Mouse (Mus musculus) gastrocnemius, postnatal 10 days (tissue): ENCODE data around the gene Hist1h2bb. TPM values are rescaled to one million over a fixed set of nuclear protein-coding genes. Genes with fewer than 3 reads are reported as not detected.

Experiments used
- DNase-seq: peaks from one replicate; pipeline ENCODE4 v3.0.0; 2021; ENCODE audit warnings: mixed read lengths
- total RNA-seq, 2 experiments: library from RNA; stranded (reverse); gene quantifications; 2 replicates each; pipeline ENCODE4 v1.2.3; 2021

Hist1h2bb gene
- total RNA-seq, 2 experiments from 2014 or later: 106 to 125 TPM

DNA sequence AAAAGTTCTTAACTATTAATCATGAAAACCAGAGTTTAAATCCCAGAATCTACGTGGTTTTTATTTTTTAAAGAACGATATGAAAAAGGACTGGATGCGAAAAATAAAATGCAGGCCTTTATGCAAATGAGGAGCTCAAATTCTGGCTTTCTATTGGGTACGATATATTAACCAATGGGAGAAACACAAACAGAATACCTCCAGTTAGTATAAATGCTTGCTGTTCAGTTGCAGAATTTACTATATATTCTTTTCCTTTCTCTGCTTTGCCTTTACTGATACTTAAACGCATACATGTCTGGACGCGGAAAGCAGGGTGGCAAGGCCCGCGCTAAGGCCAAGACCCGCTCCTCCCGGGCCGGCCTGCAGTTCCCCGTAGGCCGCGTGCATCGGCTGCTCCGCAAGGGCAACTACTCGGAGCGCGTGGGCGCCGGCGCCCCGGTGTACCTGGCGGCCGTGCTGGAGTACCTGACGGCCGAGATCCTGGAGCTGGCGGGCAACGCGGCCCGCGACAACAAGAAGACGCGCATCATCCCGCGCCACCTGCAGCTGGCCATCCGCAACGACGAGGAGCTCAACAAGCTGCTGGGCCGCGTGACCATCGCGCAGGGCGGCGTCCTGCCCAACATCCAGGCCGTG lies 4.4 kb downstream of the Hist1h2bb start, which contains the start of gene Hist1h2ab:
Hist1h2ab (plus strand) TSS at position 288 of the 639 bp plus-strand sequence.
- DNase-seq: peak; percentile 39

DNA sequence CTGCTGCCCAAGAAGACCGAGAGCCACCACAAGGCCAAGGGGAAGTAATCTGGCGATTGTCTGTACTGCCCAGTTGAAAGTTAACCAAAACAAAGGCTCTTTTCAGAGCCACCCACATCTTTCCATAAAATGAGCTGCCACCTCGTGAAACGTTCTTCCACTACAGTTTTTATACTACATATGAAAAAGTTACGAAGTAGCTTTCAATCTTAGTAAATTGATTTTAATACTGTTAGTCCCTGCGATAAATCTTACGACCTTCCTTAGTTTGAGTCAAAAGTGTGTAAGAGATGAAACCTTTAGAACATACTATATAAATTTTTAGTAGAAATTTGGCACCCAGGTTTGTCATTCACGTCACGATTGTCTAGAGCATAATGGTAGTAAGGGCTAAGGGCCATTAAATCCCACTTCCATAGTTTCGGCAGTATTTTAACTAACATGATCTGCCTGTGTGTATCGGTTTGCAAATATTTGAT lies 5.0 kb downstream of the Hist1h2bb start:
- no peak for DNase-seq

DNA sequence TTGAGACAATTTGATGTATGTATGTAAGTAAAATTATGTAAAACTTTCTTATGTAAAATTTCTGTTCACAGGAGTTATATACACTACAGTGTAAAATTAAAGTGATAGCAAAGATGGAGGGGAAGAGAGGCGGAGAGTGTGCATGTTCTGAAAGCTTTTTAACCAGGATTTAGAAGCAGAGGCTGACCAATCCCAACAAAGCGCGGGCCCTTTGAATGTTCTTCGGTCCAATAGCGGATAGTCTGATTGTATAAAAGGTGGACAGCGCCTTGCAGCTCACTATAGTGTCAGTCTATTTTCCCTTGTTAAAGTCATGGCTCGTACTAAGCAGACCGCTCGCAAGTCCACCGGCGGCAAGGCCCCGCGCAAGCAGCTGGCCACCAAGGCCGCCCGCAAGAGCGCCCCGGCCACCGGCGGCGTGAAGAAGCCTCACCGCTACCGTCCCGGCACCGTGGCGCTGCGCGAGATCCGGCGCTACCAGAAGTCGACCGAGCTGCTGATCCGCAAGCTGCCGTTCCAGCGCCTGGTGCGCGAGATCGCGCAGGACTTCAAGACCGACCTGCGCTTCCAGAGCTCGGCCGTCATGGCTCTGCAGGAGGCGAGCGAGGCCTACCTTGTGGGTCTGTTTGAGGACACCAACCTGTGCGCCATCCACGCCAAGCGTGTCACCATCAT lies 5.7 kb downstream of the Hist1h2bb start, which contains the start of gene Hist1h3b:
Hist1h3b (plus strand) TSS at position 201 of the 675 bp plus-strand sequence.
- peak; percentile 82 for DNase-seq

DNA sequence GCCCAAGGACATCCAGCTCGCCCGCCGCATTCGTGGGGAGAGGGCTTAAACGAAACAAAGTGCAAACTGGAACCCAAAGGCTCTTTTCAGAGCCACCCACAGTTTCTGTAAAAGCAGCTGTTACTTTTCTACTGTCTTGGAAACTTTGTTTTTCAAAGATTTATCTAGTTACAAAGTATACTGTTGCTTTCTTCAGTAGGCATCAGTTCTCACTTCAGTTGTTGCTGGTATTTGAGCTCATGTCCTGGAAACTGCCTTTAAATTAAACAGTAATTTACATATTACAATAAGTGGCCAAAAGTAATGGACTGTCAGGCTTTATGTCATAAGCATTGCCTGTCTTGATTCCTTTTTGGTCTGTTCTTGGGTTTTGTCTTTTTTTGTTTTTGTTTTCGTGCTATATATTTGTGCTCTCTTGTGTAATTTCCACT lies 6.2 kb downstream of the Hist1h2bb start:
- DNase-seq: no peak

DNA sequence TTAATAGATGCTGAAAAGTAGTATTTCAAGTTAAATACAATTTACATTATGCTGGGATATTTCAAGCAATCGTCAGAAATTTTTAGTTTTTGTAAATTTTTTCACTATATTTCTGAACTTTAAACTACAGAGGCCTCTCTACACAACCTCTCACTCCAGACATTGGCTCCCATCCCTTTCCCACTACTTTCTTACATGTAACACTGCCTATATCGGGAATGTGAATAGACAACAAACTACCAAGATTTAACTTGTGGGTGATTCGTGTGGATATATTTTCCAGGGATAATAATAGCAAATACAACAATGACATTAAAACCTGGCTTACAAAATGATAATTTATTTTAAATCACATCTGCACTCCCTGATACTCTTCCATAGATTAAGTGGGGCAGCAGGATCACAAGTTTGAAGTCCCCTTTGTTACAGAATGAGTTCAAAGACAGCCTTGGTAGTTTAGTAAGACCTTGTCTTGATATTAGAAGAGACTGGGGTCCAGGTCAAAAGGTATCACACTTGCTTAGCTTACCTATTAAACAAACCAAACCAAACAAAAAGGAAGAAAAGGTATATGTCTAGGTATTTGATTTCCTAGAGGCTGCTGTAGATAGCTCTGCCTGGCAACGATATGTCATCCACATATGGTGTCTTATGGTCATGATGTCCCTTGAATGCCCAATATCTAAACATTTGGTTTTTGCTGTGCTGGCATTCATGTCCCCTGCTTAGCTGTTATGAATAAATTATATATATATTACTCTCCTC lies 7.0 kb downstream of the Hist1h2bb start:
- DNase-seq: no peak

DNA sequence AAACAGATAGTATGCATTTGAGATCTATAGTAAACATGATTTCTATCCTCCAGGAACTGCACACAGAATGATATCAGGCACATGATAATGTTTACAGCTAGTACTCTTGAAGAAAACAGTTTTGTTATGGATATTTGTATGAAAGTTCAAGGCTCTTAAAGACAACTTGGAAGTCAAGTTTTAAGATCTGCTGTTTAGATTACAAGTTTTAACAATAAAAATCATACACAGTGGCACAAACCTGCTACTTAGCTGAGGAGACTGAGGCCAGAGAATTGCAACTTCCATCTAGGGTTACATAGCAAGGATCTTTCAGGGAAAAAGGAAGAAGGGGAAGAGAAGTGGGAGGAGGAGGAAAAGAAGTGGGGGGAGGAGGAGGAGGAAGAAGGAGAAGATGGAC lies 8.5 kb downstream of the Hist1h2bb start:
- DNase-seq: no peak

DNA sequence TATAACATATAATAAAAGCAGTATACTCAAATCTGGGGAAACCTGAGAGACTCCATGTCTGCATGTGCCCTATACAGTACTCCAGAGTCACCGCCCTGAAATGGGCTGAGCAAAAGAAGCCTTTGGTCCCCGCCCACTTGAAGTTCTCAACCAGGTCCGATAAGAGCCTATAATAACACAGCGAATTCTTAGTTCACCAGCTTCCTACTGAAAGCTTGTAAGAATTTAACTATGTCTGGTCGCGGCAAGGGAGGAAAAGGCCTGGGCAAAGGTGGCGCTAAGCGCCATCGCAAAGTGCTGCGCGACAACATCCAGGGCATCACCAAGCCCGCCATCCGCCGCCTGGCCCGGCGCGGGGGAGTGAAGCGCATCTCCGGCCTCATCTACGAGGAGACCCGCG lies 10.3 kb downstream of the Hist1h2bb start, which contains the start of gene Hist1h4b:
Hist1h4b (plus strand) TSS at position 224 of the 400 bp plus-strand sequence.
- peak; percentile 51 for DNase-seq

DNA sequence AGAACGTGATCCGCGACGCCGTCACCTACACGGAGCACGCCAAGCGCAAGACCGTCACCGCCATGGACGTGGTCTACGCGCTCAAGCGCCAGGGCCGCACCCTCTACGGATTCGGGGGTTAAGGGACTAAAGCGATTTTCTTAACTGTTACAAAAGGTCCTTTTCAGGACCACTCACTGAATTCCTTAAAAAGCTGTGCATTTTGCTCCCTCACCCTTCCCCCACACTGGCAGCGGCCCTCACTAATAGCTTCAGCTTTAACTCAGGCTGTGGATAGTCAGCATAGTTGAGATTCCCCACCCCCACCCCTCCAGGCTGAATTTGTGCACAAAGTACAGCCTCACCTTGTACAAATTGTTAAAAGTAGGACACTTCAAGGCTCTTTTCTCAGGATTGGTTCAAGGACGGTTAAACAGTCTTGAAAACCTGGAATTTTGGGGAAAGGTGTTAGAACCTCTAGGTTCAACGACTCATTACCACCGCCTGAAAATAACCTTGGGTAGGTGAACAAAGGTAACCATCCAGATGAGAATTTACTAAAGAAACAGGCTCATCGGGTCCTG lies 10.8 kb downstream of the Hist1h2bb start:
- DNase-seq: no peak

DNA sequence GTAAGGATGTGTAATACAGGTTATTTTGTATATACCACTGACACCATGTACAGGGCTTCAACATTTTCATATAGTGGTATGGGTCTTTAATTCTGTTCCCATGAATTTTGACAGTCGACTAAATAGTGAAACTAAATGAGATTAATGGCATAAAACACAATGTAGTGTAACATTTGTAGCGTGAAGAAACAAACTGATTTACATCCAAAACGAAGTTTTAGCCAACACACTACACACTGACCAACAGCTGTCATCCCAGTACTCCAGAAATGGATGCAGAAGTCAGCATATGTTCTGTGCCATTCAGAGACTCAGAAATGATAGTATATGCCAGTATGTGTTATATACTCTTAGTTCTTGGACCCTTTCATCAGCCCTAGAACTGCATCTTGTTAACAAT lies 11.4 kb downstream of the Hist1h2bb start:
- no peak for DNase-seq

DNA sequence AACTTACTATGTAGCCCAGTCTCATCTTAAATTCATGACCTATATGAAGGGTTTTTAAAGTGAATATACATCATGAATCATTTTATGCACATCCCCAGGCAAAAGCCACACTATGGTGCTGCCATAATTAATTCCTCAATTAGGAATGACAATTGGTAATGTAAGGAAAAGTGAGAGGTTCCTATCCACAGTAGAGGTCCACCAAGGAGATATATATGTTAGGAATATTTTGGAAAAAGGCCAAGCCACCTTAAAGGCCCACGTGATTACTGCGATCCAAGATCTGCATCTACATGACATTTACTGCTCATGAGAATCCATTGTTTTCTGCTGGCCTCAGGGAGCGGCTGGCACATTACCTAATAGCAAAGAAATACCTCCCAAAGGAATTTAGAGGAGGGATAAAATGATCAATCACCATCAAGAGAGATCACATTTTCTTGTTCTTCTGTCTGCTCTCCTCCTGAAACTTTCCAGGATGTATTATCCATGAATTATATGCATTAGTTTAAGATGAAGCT lies 12.8 kb downstream of the Hist1h2bb start:
- no peak for DNase-seq

DNA sequence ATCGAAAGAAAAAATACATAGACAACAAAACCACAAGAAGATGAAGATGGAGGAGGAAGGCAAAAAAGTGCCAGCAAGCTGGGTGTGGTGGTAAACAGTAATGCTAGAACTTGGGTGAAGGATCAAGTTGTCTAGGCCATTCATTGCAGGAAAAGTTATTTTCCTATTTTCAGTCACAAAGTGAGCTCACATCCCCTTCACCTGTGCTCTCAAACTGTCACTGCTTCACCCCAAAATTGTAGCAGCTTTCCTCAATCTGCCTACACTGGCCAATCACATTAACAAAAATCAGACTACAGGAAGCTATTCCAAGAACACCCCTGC lies 13.3 kb downstream of the Hist1h2bb start:
- no peak for DNase-seq

DNA sequence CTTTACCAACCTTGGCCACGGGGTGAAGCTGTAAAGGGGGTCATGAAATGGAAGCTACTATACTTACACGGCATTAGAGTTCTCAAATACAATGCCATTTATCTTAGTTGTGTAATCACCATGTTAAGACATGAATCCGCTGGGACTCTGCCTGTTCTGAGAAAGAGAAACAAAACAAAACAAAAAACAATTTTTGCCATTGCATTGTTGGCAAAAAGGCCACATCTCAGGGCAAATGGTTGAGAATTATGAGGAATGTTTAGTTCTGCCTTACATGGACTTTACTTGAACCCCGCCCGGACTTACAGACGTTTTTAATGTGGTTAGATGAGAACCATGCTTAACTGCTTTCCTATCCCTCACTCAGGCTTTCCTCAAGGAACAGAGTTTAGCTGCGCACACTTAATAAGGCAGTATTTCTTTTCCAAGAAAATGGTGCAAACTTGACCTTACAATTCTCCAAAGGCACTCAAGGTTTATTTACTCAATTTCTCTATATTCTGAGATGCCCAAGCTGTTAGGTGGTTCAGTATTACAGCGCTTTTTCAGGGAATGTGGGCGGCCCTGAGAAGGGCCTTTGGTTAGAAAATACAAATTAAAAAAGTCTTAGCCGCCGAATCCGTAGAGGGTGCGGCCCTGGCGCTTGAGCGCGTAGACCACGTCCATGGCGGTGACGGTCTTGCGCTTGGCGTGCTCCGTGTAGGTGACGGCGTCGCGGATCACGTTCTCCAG lies 13.9 kb downstream of the Hist1h2bb start:
- no peak for DNase-seq

DNA sequence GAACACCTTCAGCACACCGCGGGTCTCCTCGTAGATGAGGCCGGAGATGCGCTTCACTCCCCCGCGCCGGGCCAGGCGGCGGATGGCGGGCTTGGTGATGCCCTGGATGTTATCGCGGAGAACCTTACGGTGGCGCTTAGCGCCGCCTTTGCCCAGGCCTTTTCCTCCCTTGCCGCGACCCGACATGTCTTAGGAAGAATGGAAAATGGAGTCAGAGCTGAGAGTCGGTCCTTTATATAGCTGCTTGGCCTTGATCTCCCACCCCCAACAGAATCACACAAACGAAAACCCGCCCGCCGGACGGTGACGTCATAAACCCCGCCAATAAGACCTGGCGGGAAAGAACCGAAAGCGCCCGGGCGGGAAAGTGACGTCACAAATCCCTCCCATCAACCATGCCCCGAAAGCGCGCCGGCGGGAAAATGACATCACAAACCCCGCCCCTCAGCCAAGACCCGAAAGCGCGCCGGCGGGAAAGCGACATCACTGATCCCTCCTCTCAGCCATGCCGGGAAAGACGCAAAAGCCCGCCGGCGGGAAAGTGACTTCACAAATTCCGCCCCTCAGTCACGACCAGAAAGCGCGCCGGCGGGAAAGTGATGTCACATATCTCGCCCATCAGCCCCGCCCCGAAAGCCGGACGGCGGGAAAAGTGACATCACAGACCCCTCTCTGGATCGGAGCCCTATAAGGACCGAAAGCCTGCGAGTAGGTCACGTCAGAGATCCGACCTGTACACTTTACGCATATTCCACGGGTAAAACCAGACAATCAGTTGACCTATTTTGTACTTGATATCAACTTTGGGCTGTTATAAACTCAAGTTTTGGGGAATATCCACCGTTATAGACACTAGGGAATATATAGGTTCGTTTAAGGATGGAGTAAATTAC lies 14.7 kb downstream of the Hist1h2bb start, which contains the start of gene Hist1h4a:
Hist1h4a (minus strand) TSS at position 259 of the 893 bp plus-strand sequence.
- peak; percentile 93 for DNase-seq

DNA sequence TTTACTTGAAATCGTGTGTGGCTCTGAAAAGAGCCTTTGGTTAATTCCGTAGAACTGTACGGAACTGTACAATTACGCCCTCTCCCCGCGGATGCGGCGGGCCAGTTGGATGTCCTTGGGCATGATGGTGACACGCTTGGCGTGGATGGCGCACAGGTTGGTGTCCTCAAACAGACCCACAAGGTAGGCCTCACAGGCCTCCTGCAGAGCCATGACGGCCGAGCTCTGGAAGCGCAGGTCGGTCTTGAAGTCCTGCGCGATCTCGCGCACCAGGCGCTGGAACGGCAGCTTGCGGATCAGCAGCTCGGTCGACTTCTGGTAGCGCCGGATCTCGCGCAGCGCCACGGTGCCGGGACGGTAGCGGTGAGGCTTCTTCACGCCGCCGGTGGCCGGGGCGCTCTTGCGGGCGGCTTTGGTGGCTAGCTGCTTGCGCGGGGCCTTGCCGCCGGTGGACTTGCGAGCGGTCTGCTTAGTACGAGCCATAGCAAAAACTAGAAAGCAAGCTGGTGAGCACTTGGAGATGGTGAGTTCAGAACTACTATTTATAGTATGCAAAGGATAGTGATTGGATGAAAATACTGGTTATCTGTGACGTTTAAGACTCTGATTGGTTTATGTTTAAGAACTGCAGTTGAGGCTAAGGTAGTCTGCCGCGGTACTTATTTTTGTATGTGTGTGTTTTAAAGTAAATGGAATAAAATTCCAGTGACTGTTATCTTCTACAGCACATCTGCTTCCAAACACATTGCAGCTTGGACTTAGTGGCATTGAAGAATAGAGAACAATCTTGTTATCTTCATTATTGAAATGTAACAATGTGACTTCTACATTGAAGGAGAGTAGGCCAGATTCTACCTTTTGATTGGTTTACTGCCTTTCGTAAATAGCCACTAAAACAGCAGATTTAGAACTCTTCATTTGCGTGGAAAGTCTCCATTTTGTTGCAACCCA lies 15.6 kb downstream of the Hist1h2bb start, which contains the start of gene Hist1h3a:
Hist1h3a (minus strand) TSS at position 516 of the 951 bp plus-strand sequence.
- DNase-seq: peak; percentile 30

DNA sequence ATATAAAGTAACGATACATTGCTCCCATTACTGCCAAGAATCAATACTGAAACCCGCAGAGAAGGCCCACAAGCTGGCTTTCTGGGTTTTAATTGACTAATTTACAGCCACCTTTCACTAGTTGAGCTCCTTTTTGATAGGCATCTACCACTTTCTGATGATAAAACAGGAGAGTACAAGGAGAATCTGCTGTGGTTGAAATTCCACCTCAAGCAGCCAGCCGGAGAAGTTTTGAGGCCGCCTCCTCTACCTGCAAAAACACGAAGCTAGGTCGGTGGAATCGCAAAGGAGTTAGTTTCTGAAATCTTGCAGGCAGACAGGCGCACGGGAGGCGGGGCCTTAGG lies 16.7 kb downstream of the Hist1h2bb start:
- no peak for DNase-seq

DNA sequence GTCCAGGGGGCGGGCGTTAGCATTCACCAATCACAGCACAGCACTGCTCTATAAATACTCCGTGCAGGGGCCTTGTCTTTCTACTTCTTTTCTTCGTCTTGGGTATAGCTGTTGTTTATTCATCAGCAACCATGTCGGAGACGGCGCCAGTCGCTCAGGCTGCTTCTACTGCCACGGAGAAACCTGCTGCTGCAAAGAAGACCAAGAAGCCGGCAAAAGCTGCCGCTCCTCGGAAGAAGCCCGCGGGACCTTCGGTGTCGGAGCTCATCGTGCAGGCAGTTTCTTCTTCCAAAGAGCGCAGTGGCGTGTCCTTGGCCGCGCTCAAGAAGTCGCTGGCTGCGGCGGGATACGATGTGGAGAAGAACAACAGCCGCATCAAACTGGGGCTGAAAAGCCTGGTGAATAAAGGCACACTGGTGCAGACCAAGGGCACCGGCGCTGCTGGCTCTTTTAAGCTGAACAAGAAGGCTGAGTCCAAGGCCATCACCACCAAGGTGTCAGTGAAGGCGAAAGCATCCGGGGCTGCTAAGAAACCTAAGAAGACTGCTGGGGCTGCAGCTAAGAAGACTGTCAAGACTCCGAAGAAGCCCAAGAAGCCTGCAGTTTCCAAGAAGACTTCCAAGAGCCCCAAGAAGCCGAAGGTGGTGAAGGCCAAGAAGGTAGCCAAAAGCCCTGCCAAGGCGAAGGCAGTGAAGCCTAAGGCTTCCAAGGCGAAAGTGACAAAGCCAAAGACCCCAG lies 17.2 kb downstream of the Hist1h2bb start, which contains the start of gene Hist1h1a:
Hist1h1a (plus strand) TSS at position 81 of the 738 bp plus-strand sequence.
- peak; percentile 72 for DNase-seq

DNA sequence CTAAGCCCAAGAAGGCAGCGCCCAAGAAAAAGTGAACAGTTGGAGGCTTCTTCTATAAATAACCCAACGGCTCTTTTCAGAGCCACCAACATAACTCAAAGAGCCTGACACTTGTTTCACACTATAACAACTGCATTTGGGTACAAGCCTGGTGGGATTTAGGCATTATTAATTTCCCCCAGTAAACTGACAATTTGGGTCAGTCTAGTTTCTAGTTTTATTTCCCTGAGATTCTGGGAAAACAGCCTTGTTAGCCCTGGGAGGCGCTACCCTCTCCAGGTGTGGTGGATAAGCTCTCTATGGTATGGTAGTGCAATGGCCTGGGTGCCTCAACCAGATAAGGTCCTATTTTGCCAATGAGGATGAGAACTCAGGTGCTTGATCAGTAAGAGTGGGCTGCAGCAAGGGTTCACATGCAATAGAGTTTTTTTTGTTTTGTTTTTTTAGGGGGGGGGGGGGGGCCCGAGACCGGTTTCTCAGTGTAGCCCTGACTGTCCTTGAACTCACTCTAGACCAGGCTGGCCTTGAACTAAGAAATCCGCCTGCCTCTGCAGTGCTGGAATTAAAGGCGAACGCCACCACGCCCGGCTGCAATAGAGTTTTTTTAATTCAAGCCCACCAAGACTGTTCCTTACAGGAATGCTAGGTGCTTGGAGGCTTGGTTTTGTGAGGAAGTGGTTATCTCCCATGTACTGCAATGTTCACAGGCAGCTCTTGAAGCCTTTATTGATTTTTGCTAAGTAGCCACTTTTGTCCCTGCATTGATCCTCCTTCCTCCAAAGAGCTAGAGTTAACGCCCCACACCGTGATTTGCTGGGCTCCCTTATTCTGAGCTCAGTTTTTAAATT lies 18.0 kb downstream of the Hist1h2bb start:
- DNase-seq: no peak

DNA sequence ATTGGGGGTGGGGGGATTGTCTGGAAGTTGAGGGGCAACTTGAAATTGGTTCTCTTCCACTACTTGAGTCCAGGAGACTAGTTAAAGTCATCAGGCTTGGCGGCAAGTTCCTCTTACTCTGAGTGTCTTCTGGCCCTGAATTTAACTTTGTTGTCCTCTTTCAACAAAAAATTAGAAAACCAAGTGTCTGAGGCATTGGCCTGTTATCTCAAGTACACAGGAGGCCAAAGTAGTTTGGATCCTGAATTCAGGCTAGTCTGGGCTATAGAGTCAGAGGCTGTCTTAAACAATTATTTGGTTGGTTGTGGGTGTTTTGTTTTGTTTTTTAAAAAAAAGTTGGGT lies 18.6 kb downstream of the Hist1h2bb start:
- DNase-seq: no peak
